Mouse (Mus musculus) spleen, adult 2 months (tissue): ENCODE data around the gene Abhd14a.

Experiments used
- CTCF ChIP-seq: fragments of 200-500 bp; IDR thresholded peaks from 2 replicates; pipeline ENCODE4 v1.5.1; 2011; ENCODE audit warnings: mild to moderate bottlenecking, inconsistent platforms; ENCODE audit not compliant: insufficient read depth, insufficient read length, insufficient replicate concordance; ENCODE audit errors: extremely low read depth
- POLR2A ChIP-seq: fragments of 200-500 bp; IDR thresholded peaks from 2 replicates; pipeline ENCODE4 v1.6.1; 2011; ENCODE audit warnings: low read depth, low read length, inconsistent platforms

GRCm38 (mm10) chr9:106406443-106407078 lies 40.9 kb downstream of the Abhd14a start:
- TF ChIP-seq CTCF, result no peak
- no peak for TF ChIP-seq POLR2A
